9 mouse cellular contexts compared by ENCODE assay signal in genomic region chr14:31564452-31565179, GRCm38 (mm10). TPM values are rescaled to one million over a fixed set of nuclear protein-coding genes. Genes with fewer than 3 reads are reported as not detected.
DNase-seq lines count a peak whose midpoint lies in the region; ATAC-seq lines count a peak whose summit lies in the region.
"Had no signal": no experiment of that assay in that cellular context is flagged by ENCODE, and none has a peak within 500 bp of the region (broad histone marks: within the 10 kb centered on the region; RNA-seq: fewer than 3 reads in every experiment).

No protein-coding gene starts in this region.

- DNase-seq in NIH3T3 (ENCODE audit: low read depth): peak; percentile 46
- DNase-seq in adrenal gland, postnatal 36 days: peak; percentile 74 to 75
- peak; percentile 42 to 47 for DNase-seq in kidney, postnatal 36 days
- no peak for DNase-seq in layer of hippocampus, adult 11-12 months (ENCODE audit: low spot score)
- no peak for DNase-seq in layer of hippocampus, postnatal 14 days (ENCODE audit: low spot score in 2 of 2)
- DNase-seq in frontal cortex, postnatal 36 days (ENCODE audit: low spot score in 2 of 2): no peak

- no peaks in the 10 kb centered on the region for H3K27me3 ChIP-seq in heart, embryonic 14.5 days (ENCODE audit: control insufficient read depth, insufficient read depth, low read length)
- H3K27me3 ChIP-seq in stomach, embryonic 14.5 days (ENCODE audit: control insufficient read depth, insufficient read depth, low read length): no peaks in the 10 kb centered on the region

- no peaks in the 10 kb centered on the region for H3K36me3 ChIP-seq in heart, embryonic 14.5 days (ENCODE audit: control insufficient read depth, insufficient read depth, low read length)
- H3K36me3 ChIP-seq in stomach, embryonic 14.5 days (ENCODE audit: control insufficient read depth, insufficient read depth, low read length): no peaks in the 10 kb centered on the region

- no peak overlapping the region for H3K4me3 ChIP-seq in heart, embryonic 14.5 days (ENCODE audit: control insufficient read depth in 1 of 2, insufficient read depth in 1 of 2, low read depth in 1 of 2, low read length in 2 of 2)
- H3K4me3 ChIP-seq in stomach, embryonic 14.5 days (ENCODE audit: low read depth, low read length): no peak overlapping the region

- H3K4me1 ChIP-seq in heart, embryonic 14.5 days (ENCODE audit: control insufficient read depth in 2 of 2, insufficient read depth in 2 of 2, low read length in 2 of 2): peaks cover 34 to 52% of the 10 kb centered on the region in 2 experiments
- H3K4me1 ChIP-seq in stomach, embryonic 14.5 days (ENCODE audit: control insufficient read depth, insufficient read depth, low read length): peaks cover 29% of the 10 kb centered on the region

- 12% methylated on average over 6 of the region's 6 CpGs for WGBS in heart, embryonic 14.5 days
- WGBS in stomach, embryonic 14.5 days: 7% methylated on average over 6 of the region's 6 CpGs

- no peak overlapping the region; the same call in 1 of the 2 replicates for H3K9ac ChIP-seq in heart, embryonic 14.5 days (ENCODE audit: low read length)
- H3K9ac ChIP-seq in stomach, embryonic 14.5 days (replicated peaks; ENCODE audit: low read depth, low read length): no peak overlapping the region

- peak overlapping the region; percentile 9; the same call in 1 of the 2 replicates for H3K4me2 ChIP-seq in heart, embryonic 14.5 days (ENCODE audit: low read length)
- H3K4me2 ChIP-seq in stomach, embryonic 14.5 days (replicated peaks; ENCODE audit: low read depth, low read length): no peak overlapping the region

- no peak for ATAC-seq in heart, embryonic 14.5 days (ENCODE audit: insufficient number of reproducible peaks, insufficient read depth, low FRiP score, low read depth)
- ATAC-seq in stomach, embryonic 14.5 days (ENCODE audit: insufficient number of reproducible peaks, insufficient read depth, low FRiP score, low read depth): peak; percentile 64; the same call in 1 of the 2 replicates

- H3K9me3 ChIP-seq in heart, embryonic 14.5 days (ENCODE audit: control insufficient read depth, low read length): no peaks in the 10 kb centered on the region
- H3K9me3 ChIP-seq in stomach, embryonic 14.5 days (ENCODE audit: control insufficient read depth, low read depth, low read length): no peaks in the 10 kb centered on the region

- H3K27ac ChIP-seq in heart, embryonic 14.5 days (replicated peaks in 1 of 2; ENCODE audit: control insufficient read depth in 1 of 2, insufficient read depth in 1 of 2, low read depth in 2 of 2, low read length in 2 of 2): peak overlapping the region; percentile 76 to 79
- H3K27ac ChIP-seq in stomach, embryonic 14.5 days (ENCODE audit: low read length): peak overlapping the region; percentile 64; the same call in 1 of the 2 replicates
- H3K27ac ChIP-seq: macrophage had no signal

RNA-seq across cellular contexts. Expression of gene Colq, which starts 26.5 kb away (rescaled TPM):
- total RNA-seq in adrenal gland, postnatal 36 days (2021): not detected
- polyA plus RNA-seq in heart, embryonic 14.5 days (2014; fragmentation: Nextera tagmentation; extraction: Ambion mirVana): 8.5 and 8.9 TPM in 2 replicates
- polyA plus RNA-seq in stomach, embryonic 14.5 days (2014; fragmentation: Nextera tagmentation; extraction: Ambion mirVana): 0.45 and 0.54 TPM in 2 replicates
- total RNA-seq in layer of hippocampus, postnatal 14 days (2021): under 1 TPM; 0.32 to 0.43 TPM
- polyA plus RNA-seq: macrophage had no signal

Comparison
In these comparisons a context has a peak if more than half of its experiments do, and no peak if none do; other contexts are left out.
1. DNase-seq: peak in NIH3T3 (single experiment), adrenal gland, postnatal 36 days (2 of 2) and kidney, postnatal 36 days (2 of 2); none in layer of hippocampus, adult 11-12 months (single experiment), layer of hippocampus, postnatal 14 days (0 of 2) and frontal cortex, postnatal 36 days (0 of 2).